Mouse (Mus musculus): ENCODE measurements at regions not wholly inside any gene's neighbourhood (a gene's known extent, or its start where the extent isn't known, plus 50 kb on each side); places are given as distances from the start of the nearest gene placed in this dataset.

GRCm38 (mm10) chr1:80854945-80855656, 96.8 kb upstream of the Dock10 start:
- ATAC-seq (replicated peaks; ENCODE audit: low FRiP score) = peak; percentile 43; the same call in 1 of the 2 replicates
- no peak overlapping the region for H3K4me2 ChIP-seq
- H3K36me3 ChIP-seq = no peaks in the 10 kb centered on the region
- H3K9me3 ChIP-seq (replicated peaks) = no peaks in the 10 kb centered on the region
- H3K27ac ChIP-seq = 0 out of 2 replicates have a peak overlapping the region, but pooled peaks have one; percentile 28
- peaks cover 14% of the 10 kb centered on the region for H3K4me1 ChIP-seq
- WGBS = 47% methylated on average over 2 of the region's 2 CpGs
- no peaks in the 10 kb centered on the region for H3K27me3 ChIP-seq
- no peak overlapping the region for H3K9ac ChIP-seq
- no peak overlapping the region for H3K4me3 ChIP-seq (replicated peaks)

GRCm38 (mm10) chr1:80854289-80854701, 96.0 kb upstream of the Dock10 start:
- H3K27ac ChIP-seq = no peak overlapping the region
- H3K9me3 ChIP-seq (replicated peaks) = no peaks in the 10 kb centered on the region
- WGBS = 32% methylated on average over 7 of the region's 7 CpGs
- H3K4me1 ChIP-seq = peaks cover 14% of the 10 kb centered on the region
- H3K36me3 ChIP-seq = no peaks in the 10 kb centered on the region
- 0 out of 2 replicates have a peak overlapping the region, but pooled peaks have one; percentile 19 for H3K4me2 ChIP-seq
- peak; percentile 88 for ATAC-seq (replicated peaks; ENCODE audit: low FRiP score)
- no peaks in the 10 kb centered on the region for H3K27me3 ChIP-seq
- H3K9ac ChIP-seq = no peak overlapping the region
- no peak overlapping the region for H3K4me3 ChIP-seq (replicated peaks)

GRCm38 (mm10) chr1:80852761-80853160, 94.4 kb upstream of the Dock10 start:
- 72% methylated on average over 2 of the region's 2 CpGs for WGBS
- Histone ChIP-seq H3K4me3 (replicated peaks) (no peak overlapping the region), H3K9ac (no peak overlapping the region), H3K27ac (no peak overlapping the region), H3K4me1 (peaks cover 14% of the 10 kb centered on the region), H3K27me3 (no peaks in the 10 kb centered on the region), H3K4me2 (no peak overlapping the region), H3K36me3 (no peaks in the 10 kb centered on the region), H3K9me3 (replicated peaks) (no peaks in the 10 kb centered on the region)
- ATAC-seq (replicated peaks; ENCODE audit: low FRiP score) = no peak

- Histone ChIP-seq H3K4me1 (no peaks in the 10 kb centered on the region), H3K4me2 (no peak overlapping the region), H3K9me3 (replicated peaks) (no peaks in the 10 kb centered on the region), H3K9ac (no peak overlapping the region), H3K27ac (no peak overlapping the region), H3K36me3 (no peaks in the 10 kb centered on the region), H3K4me3 (replicated peaks) (no peak overlapping the region), H3K27me3 (no peaks in the 10 kb centered on the region)
- no peak for ATAC-seq (replicated peaks; ENCODE audit: low FRiP score)
These were observed 72.0 kb upstream of the Dock10 start for GRCm38 (mm10) chr1:80830196-80830794.

DNA sequence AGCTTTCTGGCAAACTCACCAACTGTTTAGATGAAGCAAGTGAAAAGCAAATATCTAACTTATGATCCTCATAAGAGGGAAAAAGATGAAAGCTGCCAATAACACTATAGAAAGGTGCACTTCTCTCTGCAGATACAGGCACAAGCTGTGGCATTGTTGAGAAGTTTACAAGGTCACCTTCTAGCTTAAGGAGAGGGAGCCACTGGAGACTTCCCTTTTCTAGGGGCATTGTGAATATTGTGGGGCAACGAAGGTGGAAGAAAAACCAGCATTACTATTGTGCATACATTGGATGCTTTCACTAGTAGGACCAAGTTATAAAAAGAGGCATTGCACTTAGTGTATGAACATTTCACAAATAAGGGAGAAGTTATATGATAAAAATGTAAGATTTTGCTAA, 68.1 kb upstream of the Dock10 start:
- WGBS = 88% methylated on average over 1 of the region's 1 CpGs
- Histone ChIP-seq H3K36me3 (no peaks in the 10 kb centered on the region), H3K27me3 (no peaks in the 10 kb centered on the region)

DNA sequence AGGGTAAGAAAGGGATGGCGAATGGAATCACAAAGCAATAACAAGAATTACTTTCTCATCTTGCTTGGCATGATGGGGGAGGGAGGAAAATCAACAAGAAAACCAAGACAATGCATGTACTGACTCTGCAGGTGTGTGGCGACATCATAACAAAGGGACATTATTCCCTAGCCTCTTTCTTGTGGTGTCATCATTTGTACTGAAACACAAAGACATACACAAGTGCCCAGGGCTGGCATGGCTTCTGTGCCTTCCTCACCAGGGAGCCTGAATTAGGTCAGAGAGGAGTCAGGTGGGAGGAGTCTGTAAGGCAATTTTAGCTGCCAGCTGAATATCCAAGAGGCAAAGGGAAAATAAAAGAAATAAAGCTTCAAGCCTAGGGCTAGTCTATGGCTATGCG, 65.6 kb upstream of the Dock10 start:
- 88% methylated on average over 3 of the region's 3 CpGs for WGBS
- no peaks in the 10 kb centered on the region for H3K27me3 ChIP-seq
- no peak overlapping the region for H3K4me3 ChIP-seq (replicated peaks)
- no peaks in the 10 kb centered on the region for H3K4me1 ChIP-seq
- H3K9ac ChIP-seq = no peak overlapping the region
- H3K4me2 ChIP-seq = no peak overlapping the region
- ATAC-seq (replicated peaks; ENCODE audit: low FRiP score) = no peak
- no peak overlapping the region for H3K27ac ChIP-seq
- H3K36me3 ChIP-seq = no peaks in the 10 kb centered on the region
- no peaks in the 10 kb centered on the region for H3K9me3 ChIP-seq (replicated peaks)

More for the DNA sequence above, 68.1 kb upstream of the Dock10 start:
- H3K9me3 ChIP-seq (replicated peaks) = no peaks in the 10 kb centered on the region
- no peak overlapping the region for H3K4me3 ChIP-seq (replicated peaks)
- H3K4me1 ChIP-seq = no peaks in the 10 kb centered on the region
- H3K27ac ChIP-seq = no peak overlapping the region
- no peak for ATAC-seq (replicated peaks; ENCODE audit: low FRiP score)
- no peak overlapping the region for H3K9ac ChIP-seq
- no peak overlapping the region for H3K4me2 ChIP-seq

DNA sequence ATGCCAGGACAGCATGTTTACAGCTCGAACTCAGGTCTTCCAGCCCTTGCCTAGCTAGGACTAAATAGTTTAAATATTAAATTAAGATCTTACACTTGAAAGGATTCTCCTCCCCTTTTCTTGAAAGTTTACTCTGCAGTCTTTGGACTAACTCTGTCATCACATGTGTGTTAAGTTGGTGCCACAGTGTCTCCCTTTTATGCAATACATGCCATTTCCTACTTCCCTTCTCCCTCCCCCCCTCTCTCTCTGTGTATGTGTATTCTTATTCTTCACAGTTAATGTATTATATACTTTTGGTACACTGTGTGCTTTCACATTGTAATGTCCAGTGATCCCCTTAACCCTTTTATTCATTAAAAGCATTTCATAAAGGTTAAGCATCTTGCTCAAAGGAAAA, 63.9 kb upstream of the Dock10 start:
- Histone ChIP-seq H3K27me3 (no peaks in the 10 kb centered on the region), H3K27ac (no peak overlapping the region), H3K4me1 (no peaks in the 10 kb centered on the region), H3K4me3 (replicated peaks) (no peak overlapping the region), H3K4me2 (no peak overlapping the region), H3K9me3 (replicated peaks) (no peaks in the 10 kb centered on the region), H3K36me3 (no peaks in the 10 kb centered on the region), H3K9ac (no peak overlapping the region)
- no peak for ATAC-seq (replicated peaks; ENCODE audit: low FRiP score)
- 75% methylated on average over 1 of the region's 1 CpGs for WGBS

DNA sequence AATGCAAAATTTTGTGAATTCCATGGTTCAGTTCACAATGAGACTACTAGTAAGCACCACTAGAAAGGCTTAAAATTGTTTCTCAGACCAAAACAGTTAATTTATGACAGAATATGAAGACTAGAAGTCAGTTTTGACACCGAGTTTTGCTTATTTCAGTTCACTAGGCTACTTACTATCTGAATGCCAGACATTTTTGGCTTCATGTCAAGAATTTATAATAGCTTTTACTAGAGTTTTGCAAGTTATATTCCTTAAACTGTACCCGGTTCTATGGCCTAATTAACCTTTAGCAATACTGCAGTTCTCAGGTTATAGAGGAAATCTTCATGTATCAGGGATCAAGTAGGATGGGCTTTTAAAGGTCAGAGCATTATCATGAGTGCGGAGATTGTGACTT, 54.6 kb upstream of the Dock10 start:
- H3K27ac ChIP-seq = no peak overlapping the region
- H3K9ac ChIP-seq = no peak overlapping the region
- 62% methylated on average over 3 of the region's 3 CpGs for WGBS
- no peaks in the 10 kb centered on the region for H3K4me1 ChIP-seq
- no peak overlapping the region for H3K4me3 ChIP-seq (replicated peaks)
- H3K27me3 ChIP-seq = no peaks in the 10 kb centered on the region
- ATAC-seq (replicated peaks; ENCODE audit: low FRiP score) = no peak
- no peaks in the 10 kb centered on the region for H3K9me3 ChIP-seq (replicated peaks)
- H3K36me3 ChIP-seq = no peaks in the 10 kb centered on the region
- no peak overlapping the region for H3K4me2 ChIP-seq

Data from kidney, embryonic 15.5 days (tissue).